Mouse (Mus musculus): ENCODE data around the gene Edil3. TPM values are rescaled to one million over a fixed set of nuclear protein-coding genes. Genes with fewer than 3 reads are reported as not detected.
"Not testable (repeated sequence)": the region's sequence is repeated elsewhere in the genome, so short reads cannot be mapped to it uniquely, and the experiment has no call there.

The Edil3 gene
- polyA plus RNA-seq, 1 experiment from 2014 or later, result 6.1 TPM

- Histone ChIP-seq H3K27ac (no peak overlapping the region), H3K4me1 (no peaks in the 10 kb centered on the region), H3K9ac (no peak overlapping the region), H3K4me2 (no peak overlapping the region), H3K27me3 (no peaks in the 10 kb centered on the region), H3K36me3 (no peaks in the 10 kb centered on the region), H3K4me3 (replicated peaks) (no peak overlapping the region), H3K9me3 (replicated peaks) (no peaks in the 10 kb centered on the region)
- no peak for ATAC-seq (replicated peaks; ENCODE audit: low FRiP score)
These were observed 191.2 kb downstream of the Edil3 start for GRCm38 (mm10) chr13:89012500-89012899.

GRCm38 (mm10) chr13:89029817-89030539 is 208.7 kb downstream of the Edil3 start:
- Histone ChIP-seq H3K27me3 (no peaks in the 10 kb centered on the region), H3K4me1 (no peaks in the 10 kb centered on the region), H3K36me3 (no peaks in the 10 kb centered on the region), H3K4me3 (replicated peaks) (no peak overlapping the region), H3K4me2 (no peak overlapping the region), H3K9ac (no peak overlapping the region), H3K27ac (no peak overlapping the region), H3K9me3 (replicated peaks) (no peaks in the 10 kb centered on the region)
- no peak for ATAC-seq (replicated peaks; ENCODE audit: low FRiP score)
- 50% methylated on average over 3 of the region's 3 CpGs for WGBS

- H3K36me3 ChIP-seq, result no peaks in the 10 kb centered on the region
- no peaks in the 10 kb centered on the region for H3K9me3 ChIP-seq (replicated peaks)
- no peak for ATAC-seq (replicated peaks; ENCODE audit: low FRiP score)
- H3K9ac ChIP-seq, result no peak overlapping the region
- no peak overlapping the region for H3K27ac ChIP-seq
- H3K4me2 ChIP-seq, result no peak overlapping the region
- no peak overlapping the region for H3K4me3 ChIP-seq (replicated peaks)
- no peaks in the 10 kb centered on the region for H3K4me1 ChIP-seq
- 79% methylated on average over 2 of the region's 2 CpGs for WGBS
- no peaks in the 10 kb centered on the region for H3K27me3 ChIP-seq
These were observed 214.4 kb downstream of the Edil3 start for GRCm38 (mm10) chr13:89035711-89036110.

- no peak overlapping the region for H3K27ac ChIP-seq
- no peaks in the 10 kb centered on the region for H3K9me3 ChIP-seq (replicated peaks)
- no peak overlapping the region for H3K4me2 ChIP-seq
These were observed 220.2 kb downstream of the Edil3 start for GRCm38 (mm10) chr13:89041495-89041894.

GRCm38 (mm10) chr13:89070132-89070531 is 248.9 kb downstream of the Edil3 start:
- H3K27me3 ChIP-seq; H3K27ac ChIP-seq; H3K9ac ChIP-seq; H3K4me3 ChIP-seq (replicated peaks); H3K4me2 ChIP-seq; H3K36me3 ChIP-seq; H3K4me1 ChIP-seq; ATAC-seq (replicated peaks; ENCODE audit: low FRiP score); H3K9me3 ChIP-seq (replicated peaks): not testable (repeated sequence)

More at GRCm38 (mm10) chr13:89041495-89041894, 220.2 kb downstream of the Edil3 start:
- no peaks in the 10 kb centered on the region for H3K27me3 ChIP-seq
- H3K9ac ChIP-seq, result no peak overlapping the region
- H3K4me3 ChIP-seq (replicated peaks), result no peak overlapping the region
- H3K36me3 ChIP-seq, result no peaks in the 10 kb centered on the region
- ATAC-seq (replicated peaks; ENCODE audit: low FRiP score), result no peak
- H3K4me1 ChIP-seq, result no peaks in the 10 kb centered on the region
- 94% methylated on average over 1 of the region's 1 CpGs for WGBS

- no peak for ATAC-seq (replicated peaks; ENCODE audit: low FRiP score)
- H3K4me1 ChIP-seq, result no peaks in the 10 kb centered on the region
- no peaks in the 10 kb centered on the region for H3K36me3 ChIP-seq
- H3K9ac ChIP-seq, result no peak overlapping the region
- H3K27me3 ChIP-seq, result no peaks in the 10 kb centered on the region
- H3K4me3 ChIP-seq (replicated peaks), result no peak overlapping the region
- 91% methylated on average over 1 of the region's 1 CpGs for WGBS
- H3K27ac ChIP-seq, result no peak overlapping the region
- H3K4me2 ChIP-seq, result no peak overlapping the region
- no peaks in the 10 kb centered on the region for H3K9me3 ChIP-seq (replicated peaks)
These were observed 254.9 kb downstream of the Edil3 start for GRCm38 (mm10) chr13:89076212-89076611.

GRCm38 (mm10) chr13:89105889-89106288 is 284.6 kb downstream of the Edil3 start:
- no peak overlapping the region for H3K9ac ChIP-seq
- WGBS, result 67% methylated on average over 1 of the region's 1 CpGs

GRCm38 (mm10) chr13:89117551-89117950 is 296.3 kb downstream of the Edil3 start:
- 62% methylated on average over 2 of the region's 2 CpGs for WGBS
- H3K27me3 ChIP-seq, result no peaks in the 10 kb centered on the region

More at GRCm38 (mm10) chr13:89105889-89106288, 284.6 kb downstream of the Edil3 start:
- no peaks in the 10 kb centered on the region for H3K27me3 ChIP-seq
- ATAC-seq (replicated peaks; ENCODE audit: low FRiP score), result no peak
- H3K27ac ChIP-seq, result no peak overlapping the region
- H3K4me3 ChIP-seq (replicated peaks), result no peak overlapping the region
- no peaks in the 10 kb centered on the region for H3K9me3 ChIP-seq (replicated peaks)
- no peak overlapping the region for H3K4me2 ChIP-seq
- no peaks in the 10 kb centered on the region for H3K4me1 ChIP-seq
- no peaks in the 10 kb centered on the region for H3K36me3 ChIP-seq

GRCm38 (mm10) chr13:89119809-89120208 is 298.5 kb downstream of the Edil3 start:
- no peaks in the 10 kb centered on the region for H3K36me3 ChIP-seq
- H3K27me3 ChIP-seq, result no peaks in the 10 kb centered on the region
- ATAC-seq (replicated peaks; ENCODE audit: low FRiP score), result no peak
- H3K9me3 ChIP-seq (replicated peaks), result no peaks in the 10 kb centered on the region
- no peak overlapping the region for H3K4me2 ChIP-seq
- H3K4me3 ChIP-seq (replicated peaks), result no peak overlapping the region
- H3K4me1 ChIP-seq, result no peaks in the 10 kb centered on the region
- H3K27ac ChIP-seq, result no peak overlapping the region
- 80% methylated on average over 8 of the region's 8 CpGs for WGBS
- no peak overlapping the region for H3K9ac ChIP-seq

More at GRCm38 (mm10) chr13:89117551-89117950, 296.3 kb downstream of the Edil3 start:
- Histone ChIP-seq H3K4me2 (no peak overlapping the region), H3K9me3 (replicated peaks) (no peaks in the 10 kb centered on the region), H3K27ac (no peak overlapping the region), H3K9ac (no peak overlapping the region), H3K4me3 (replicated peaks) (no peak overlapping the region), H3K4me1 (no peaks in the 10 kb centered on the region), H3K36me3 (no peaks in the 10 kb centered on the region)
- no peak for ATAC-seq (replicated peaks; ENCODE audit: low FRiP score)

GRCm38 (mm10) chr13:89122511-89123253 is 301.4 kb downstream of the Edil3 start:
- Histone ChIP-seq H3K27me3 (no peaks in the 10 kb centered on the region), H3K4me3 (replicated peaks) (no peak overlapping the region), H3K36me3 (no peaks in the 10 kb centered on the region), H3K27ac (no peak overlapping the region), H3K4me2 (no peak overlapping the region), H3K9me3 (replicated peaks) (no peaks in the 10 kb centered on the region), H3K4me1 (no peaks in the 10 kb centered on the region), H3K9ac (no peak overlapping the region)
- no peak for ATAC-seq (replicated peaks; ENCODE audit: low FRiP score)
- WGBS, result 76% methylated on average over 6 of the region's 6 CpGs

- no peak overlapping the region for H3K27ac ChIP-seq
- H3K9me3 ChIP-seq (replicated peaks), result no peaks in the 10 kb centered on the region
- H3K4me2 ChIP-seq, result no peak overlapping the region
- no peaks in the 10 kb centered on the region for H3K36me3 ChIP-seq
- WGBS, result 88% methylated on average over 5 of the region's 5 CpGs
- H3K4me1 ChIP-seq, result no peaks in the 10 kb centered on the region
- no peak for ATAC-seq (replicated peaks; ENCODE audit: low FRiP score)
- no peak overlapping the region for H3K9ac ChIP-seq
- no peaks in the 10 kb centered on the region for H3K27me3 ChIP-seq
- H3K4me3 ChIP-seq (replicated peaks), result no peak overlapping the region
These were observed 302.1 kb downstream of the Edil3 start for GRCm38 (mm10) chr13:89123396-89123795.

- H3K4me2 ChIP-seq, result no peak overlapping the region
- no peaks in the 10 kb centered on the region for H3K4me1 ChIP-seq
- H3K27me3 ChIP-seq, result no peaks in the 10 kb centered on the region
- H3K27ac ChIP-seq, result no peak overlapping the region
- 64% methylated on average over 4 of the region's 4 CpGs for WGBS
- ATAC-seq (replicated peaks; ENCODE audit: low FRiP score), result no peak
- H3K4me3 ChIP-seq (replicated peaks), result no peak overlapping the region
- no peaks in the 10 kb centered on the region for H3K36me3 ChIP-seq
- H3K9me3 ChIP-seq (replicated peaks), result no peaks in the 10 kb centered on the region
- H3K9ac ChIP-seq, result no peak overlapping the region
These were observed 324.8 kb downstream of the Edil3 start for GRCm38 (mm10) chr13:89146056-89146547.
